Mouse (Mus musculus): ENCODE results near the gene Tnfsf13.

- TF ChIP-seq POLR2A (IDR thresholded peaks at IDR 0.05; ENCODE audit: borderline replicate concordance, control insufficient read depth, low read depth, low read length) (no peak), CTCF (IDR thresholded peaks at IDR 0.05; ENCODE audit: control insufficient read depth, insufficient read depth, low read length) (no peak)
These were observed 30.8 kb downstream of the Tnfsf13 start for GRCm38 (mm10) chr11:69654760-69655159.

Data from bone marrow, adult 2 months (tissue).